Mouse (Mus musculus): ENCODE data around the gene Fut7. TPM values are rescaled to one million over a fixed set of nuclear protein-coding genes. Genes with fewer than 3 reads are reported as not detected.

Fut7 gene
- total RNA-seq, 2 experiments from 2014 or later, result 24.8 to 34.5 TPM

DNA sequence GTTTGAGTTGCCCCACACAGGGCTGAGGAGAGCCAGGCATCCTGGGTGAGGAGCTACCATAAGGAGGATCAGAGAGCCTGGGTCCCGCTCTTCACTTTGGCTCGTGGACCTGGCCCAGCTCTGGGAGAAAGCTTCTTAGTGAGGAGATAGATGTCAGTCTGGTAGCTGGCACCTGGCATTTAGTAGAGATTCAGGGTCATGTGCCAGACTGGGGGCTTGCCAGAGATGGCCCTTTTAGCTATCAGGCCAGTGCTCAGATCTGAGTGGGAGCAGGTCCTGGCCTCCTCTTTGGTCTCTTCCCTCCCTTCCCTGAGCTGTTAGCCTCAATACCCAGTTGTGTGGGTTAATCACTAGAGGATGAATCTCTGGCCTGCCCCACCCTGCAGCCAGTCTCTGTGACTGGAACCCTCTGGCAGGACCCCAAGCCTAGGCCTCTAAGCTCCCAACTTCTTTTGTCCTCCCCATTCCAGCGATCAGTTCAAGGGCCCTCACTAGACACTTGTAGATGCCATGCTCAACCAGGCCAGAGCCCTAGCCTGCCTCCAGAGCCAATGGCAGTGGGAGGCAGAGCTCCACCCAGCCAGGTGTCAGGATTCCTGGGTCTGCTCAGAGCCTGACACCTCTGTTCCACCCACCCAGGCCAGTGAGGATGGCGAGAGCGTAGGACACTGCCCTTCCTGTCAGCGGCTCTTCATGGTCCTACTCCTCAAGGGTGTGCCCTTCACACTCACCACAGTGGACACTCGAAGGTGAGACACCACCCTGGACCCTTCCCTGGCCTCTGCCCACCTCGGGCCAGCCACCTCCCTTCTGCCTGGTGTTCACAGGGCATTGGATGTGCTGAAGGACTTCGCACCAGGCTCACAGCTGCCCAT, 34.2 kb downstream of the Fut7 start:
- no peak for ATAC-seq (replicated peaks; ENCODE audit: poor library complexity, severe bottlenecking)

GRCm38 (mm10) chr2:25458911-25459310, 35.8 kb downstream of the Fut7 start:
- no peak for ATAC-seq (replicated peaks; ENCODE audit: poor library complexity, severe bottlenecking)

- no peak for ATAC-seq (replicated peaks; ENCODE audit: poor library complexity, severe bottlenecking)
Measured at GRCm38 (mm10) chr2:25460135-25460534, 37.1 kb downstream of the Fut7 start.

DNA sequence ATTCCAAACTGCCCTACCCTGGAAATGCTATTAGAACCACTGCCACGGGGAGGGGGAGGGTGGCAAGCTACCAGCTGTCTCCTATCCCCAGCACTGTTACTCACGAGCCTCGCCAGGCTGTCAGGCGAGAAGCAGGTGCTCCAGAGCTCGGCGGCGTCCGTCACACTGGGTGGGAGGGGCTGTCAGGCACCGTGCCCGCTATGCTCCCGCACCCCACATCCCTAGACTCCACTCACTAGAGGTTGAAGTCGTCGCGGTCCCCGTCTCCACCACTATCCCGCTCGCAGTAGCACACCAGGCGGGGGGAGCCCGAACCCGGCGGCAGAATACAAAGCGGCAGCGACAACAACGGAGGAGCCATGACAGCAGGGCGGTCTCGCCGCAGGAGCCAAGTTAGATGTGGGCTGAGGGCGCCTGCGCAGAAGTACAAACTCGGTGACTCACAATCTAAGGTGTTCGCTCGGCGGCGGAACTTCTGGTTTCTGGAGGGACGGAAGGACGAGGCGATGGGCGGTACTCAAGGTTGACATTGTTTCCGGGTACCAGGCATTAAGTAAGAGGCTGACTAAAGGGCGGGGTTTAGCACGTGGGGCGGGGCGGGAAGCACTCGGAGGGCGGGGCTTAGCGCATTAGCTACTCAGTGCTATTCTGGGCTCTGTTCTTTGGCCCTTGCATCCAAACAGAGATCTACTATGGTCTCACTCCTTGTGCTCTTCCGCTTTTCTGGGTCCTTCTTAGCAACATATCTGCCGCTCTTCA, 37.7 kb downstream of the Fut7 start, which contains the start of gene Paxx:
Gene Paxx, minus strand, starts transcription at position 544 of the 759 bp plus-strand sequence.
- ATAC-seq (replicated peaks; ENCODE audit: poor library complexity, severe bottlenecking), result peak; percentile 83

DNA sequence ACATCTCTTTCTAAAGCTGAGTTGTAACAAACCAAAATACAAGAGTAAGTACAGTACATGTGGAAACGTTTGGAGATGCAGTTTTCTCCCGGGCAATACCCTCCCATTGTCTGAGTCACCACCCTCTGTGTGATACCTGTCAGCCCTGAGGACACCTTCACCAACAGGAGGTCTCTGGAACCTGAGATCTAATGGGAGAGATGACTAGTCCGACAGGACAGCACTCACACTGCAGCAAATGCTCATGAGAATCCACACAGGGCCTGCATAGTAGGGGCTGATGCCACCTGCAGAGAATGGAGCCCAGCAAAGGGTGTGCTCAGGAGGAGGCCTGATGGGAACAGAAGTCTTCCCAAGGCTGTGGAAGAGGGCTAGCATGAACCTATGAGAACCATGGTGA, 38.3 kb downstream of the Fut7 start:
- ATAC-seq (replicated peaks; ENCODE audit: poor library complexity, severe bottlenecking), result no peak

DNA sequence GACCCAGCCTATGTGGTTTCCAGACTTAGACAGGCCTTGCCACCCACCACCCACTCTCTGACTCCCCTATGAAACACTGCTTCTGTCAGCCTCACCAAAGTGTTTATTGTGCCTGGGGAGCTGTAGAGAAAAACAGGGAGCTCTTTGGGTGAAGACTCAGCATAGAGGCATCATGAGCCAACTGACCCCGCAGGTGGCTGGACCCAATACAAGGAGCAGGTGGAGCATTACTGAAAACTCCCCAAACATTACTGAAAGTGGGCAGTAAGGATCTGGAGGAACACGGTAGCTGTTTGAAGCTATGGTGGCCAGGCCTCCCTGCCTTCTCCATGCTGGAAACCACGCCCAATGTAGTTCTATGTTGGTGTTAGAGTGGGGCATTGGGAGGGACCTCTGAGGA, 40.6 kb downstream of the Fut7 start:
- no peak for ATAC-seq (replicated peaks; ENCODE audit: poor library complexity, severe bottlenecking)

GRCm38 (mm10) chr2:25465256-25465655, 42.2 kb downstream of the Fut7 start:
- ATAC-seq (replicated peaks; ENCODE audit: poor library complexity, severe bottlenecking), result no peak

- ATAC-seq (replicated peaks; ENCODE audit: poor library complexity, severe bottlenecking), result peak; percentile 73
Measured at GRCm38 (mm10) chr2:25465816-25466635, 43.0 kb downstream of the Fut7 start.

DNA sequence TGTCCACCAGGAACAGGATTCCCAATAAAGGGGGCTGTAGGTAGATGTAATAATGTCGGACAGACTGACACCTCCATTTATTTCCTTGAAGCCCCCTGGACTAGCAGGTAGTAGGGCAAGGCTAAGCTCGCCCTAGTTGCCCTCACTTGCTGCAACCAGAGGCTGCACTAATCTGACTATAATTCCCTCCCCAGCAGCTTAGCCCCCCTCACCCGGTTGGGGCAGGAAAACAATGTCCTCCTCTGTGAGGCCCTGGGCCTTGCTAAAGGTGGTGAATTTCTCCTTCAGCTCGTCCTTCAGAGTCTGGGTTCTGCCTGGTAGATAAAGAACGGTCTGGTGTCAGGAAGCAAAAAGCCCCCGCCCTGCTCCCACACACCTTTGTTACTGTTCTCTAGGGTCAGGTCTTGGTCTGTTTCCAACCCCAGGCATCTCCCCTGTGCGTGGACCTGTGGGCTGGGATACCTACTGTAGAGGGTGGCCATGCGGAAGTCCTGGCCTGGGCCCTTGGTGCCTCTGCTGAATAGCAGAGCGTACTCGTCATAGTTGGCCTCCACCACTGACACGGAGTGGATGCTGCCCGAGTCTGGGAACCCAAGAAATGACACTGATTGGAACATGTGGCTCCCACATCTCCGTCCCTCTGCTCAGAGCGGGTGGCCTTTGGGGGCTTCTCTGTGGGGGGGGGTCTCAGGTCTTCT, 44.7 kb downstream of the Fut7 start:
- ATAC-seq (replicated peaks; ENCODE audit: poor library complexity, severe bottlenecking), result no peak

DNA sequence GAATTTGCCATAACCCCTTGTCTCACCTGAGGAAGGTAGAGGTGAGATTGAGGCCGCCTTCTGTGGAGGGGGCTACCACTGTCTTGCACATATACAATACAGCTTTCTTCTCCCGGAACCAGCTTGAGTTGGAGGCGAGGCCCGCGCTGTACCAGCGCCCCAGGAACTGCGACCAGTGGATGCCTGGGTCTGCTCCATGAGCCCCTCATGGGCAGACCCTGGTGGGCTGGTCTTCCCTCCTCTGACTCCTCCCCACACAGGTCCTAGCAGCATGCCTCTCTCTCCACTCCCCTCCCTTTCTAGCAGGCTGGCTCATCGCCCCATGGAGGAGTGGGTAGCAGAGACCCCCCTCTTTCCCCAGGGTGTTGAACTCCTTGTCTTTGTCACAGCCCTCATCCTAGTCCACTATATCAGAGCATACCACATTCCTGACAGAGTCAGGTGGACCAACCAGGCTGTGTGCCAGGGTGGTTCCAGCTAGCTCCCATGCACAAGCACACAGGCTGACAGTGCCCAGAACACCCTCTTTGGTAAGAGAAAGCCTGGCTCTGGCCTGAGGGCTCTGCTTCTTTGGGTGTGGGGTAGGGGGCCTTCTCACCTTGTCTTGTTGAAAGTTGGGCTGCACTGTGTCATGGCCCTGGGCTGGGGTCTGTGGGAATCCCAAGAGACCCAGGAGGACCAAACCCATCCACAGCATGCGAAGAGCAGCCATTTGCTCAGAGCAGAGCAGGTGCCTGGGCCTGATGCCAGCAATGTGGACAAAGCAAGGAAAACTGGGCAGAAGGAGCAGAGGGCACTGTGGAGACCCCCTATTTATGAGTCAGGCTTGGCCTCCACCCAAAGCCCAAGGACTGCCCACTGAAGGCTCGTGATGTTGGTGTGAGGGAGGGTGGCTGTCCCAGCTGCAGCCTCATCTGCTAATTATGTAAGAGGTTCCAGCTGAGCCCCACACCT, 46.2 kb downstream of the Fut7 start:
- no peak for ATAC-seq (replicated peaks; ENCODE audit: poor library complexity, severe bottlenecking)

GRCm38 (mm10) chr2:25469969-25470368, 46.9 kb downstream of the Fut7 start, which contains the start of gene Ptgds:
Ptgds (minus strand) TSS chr2:25470046.
- ATAC-seq (replicated peaks; ENCODE audit: poor library complexity, severe bottlenecking), result no peak

DNA sequence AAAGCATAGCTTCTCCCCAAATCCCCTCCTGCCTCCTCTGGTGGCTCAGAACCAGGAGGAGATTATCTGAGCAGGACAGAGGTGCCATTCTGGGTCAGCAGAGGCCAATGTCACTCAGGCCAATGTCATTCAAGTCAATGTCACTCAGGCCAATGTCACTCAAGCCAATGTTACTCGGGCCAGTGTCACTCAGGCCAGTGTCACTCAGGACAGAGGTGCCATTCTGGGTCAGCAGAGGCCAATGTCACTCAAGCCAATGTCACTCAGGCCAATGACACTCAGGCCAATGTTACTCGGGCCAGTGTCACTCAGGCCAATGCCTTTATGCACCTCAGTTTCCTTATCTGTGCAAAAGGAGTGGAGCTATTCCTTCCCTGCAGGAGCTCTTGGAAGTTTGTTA, 49.5 kb downstream of the Fut7 start:
- no peak for ATAC-seq (replicated peaks; ENCODE audit: poor library complexity, severe bottlenecking)

Other genes starting within 250 kb of the Fut7 start
Only the 30 nearest of the 42 such genes appear.
- gene Rnf224, start 186.5 kb upstream of the Fut7 start, total RNA-seq (2014; fragmentation: Nextera tagmentation), result not detected in 2 replicates
- not detected in 2 replicates for gene Rnf224, start 186.5 kb upstream of the Fut7 start, total RNA-seq (2017)
- 0.58 TPM in 1 of 2 replicates, not detected in the other for gene Rnf208, start 181.0 kb upstream of the Fut7 start, total RNA-seq (2014; fragmentation: Nextera tagmentation)
- not detected in 2 replicates for gene Rnf208, start 181.0 kb upstream of the Fut7 start, total RNA-seq (2017)
- not detected in 2 replicates for gene Cysrt1, start 180.8 kb upstream of the Fut7 start, total RNA-seq (2014; fragmentation: Nextera tagmentation)
- not detected in 2 replicates for gene Cysrt1, start 180.8 kb upstream of the Fut7 start, total RNA-seq (2017)
- 5.2 and 16.1 TPM in 2 replicates for gene AL732309.1, start 176.4 kb upstream of the Fut7 start, total RNA-seq (2014; fragmentation: Nextera tagmentation)
- gene AL732309.1, start 176.4 kb upstream of the Fut7 start, total RNA-seq (2017), result 5.6 and 7.4 TPM in 2 replicates
- 6.7 and 17.4 TPM in 2 replicates for gene Tmem203, start 167.8 kb upstream of the Fut7 start, total RNA-seq (2014; fragmentation: Nextera tagmentation)
- gene Tmem203, start 167.8 kb upstream of the Fut7 start, total RNA-seq (2017), result 6.1 and 11.2 TPM in 2 replicates
- 15.0 and 17.2 TPM in 2 replicates for gene Tprn, start 160.6 kb upstream of the Fut7 start, total RNA-seq (2014; fragmentation: Nextera tagmentation)
- gene Tprn, start 160.6 kb upstream of the Fut7 start, total RNA-seq (2017), result 7.1 and 8.7 TPM in 2 replicates
- gene Ssna1, start 150.8 kb upstream of the Fut7 start, total RNA-seq (2014; fragmentation: Nextera tagmentation), result 120 TPM in 2 replicates
- 52.7 and 84.1 TPM in 2 replicates for gene Ssna1, start 150.8 kb upstream of the Fut7 start, total RNA-seq (2017)
- 34.7 and 46.0 TPM in 2 replicates for gene Anapc2, start 150.8 kb upstream of the Fut7 start, total RNA-seq (2014; fragmentation: Nextera tagmentation)
- 17.8 and 35.7 TPM in 2 replicates for gene Anapc2, start 150.8 kb upstream of the Fut7 start, total RNA-seq (2017)
- gene Tmem210, start 135.1 kb upstream of the Fut7 start, total RNA-seq (2014; fragmentation: Nextera tagmentation), result not detected in 2 replicates
- not detected in 2 replicates for gene Tmem210, start 135.1 kb upstream of the Fut7 start, total RNA-seq (2017)
- not detected in 2 replicates for gene Lrrc26, start 133.4 kb upstream of the Fut7 start, total RNA-seq (2014; fragmentation: Nextera tagmentation)
- gene Lrrc26, start 133.4 kb upstream of the Fut7 start, total RNA-seq (2017), result not detected in 2 replicates
- gene Grin1, start 104.1 kb upstream of the Fut7 start, total RNA-seq (2014; fragmentation: Nextera tagmentation), result not detected in 2 replicates
- gene Grin1, start 104.1 kb upstream of the Fut7 start, total RNA-seq (2017), result not detected in 2 replicates
- 36.5 and 37.2 TPM in 2 replicates for gene Man1b1, start 90.9 kb upstream of the Fut7 start, total RNA-seq (2014; fragmentation: Nextera tagmentation)
- 34.1 and 38.6 TPM in 2 replicates for gene Man1b1, start 90.9 kb upstream of the Fut7 start, total RNA-seq (2017)
- 15.2 and 34.8 TPM in 2 replicates for gene Dpp7, start 66.9 kb upstream of the Fut7 start, total RNA-seq (2014; fragmentation: Nextera tagmentation)
- gene Dpp7, start 66.9 kb upstream of the Fut7 start, total RNA-seq (2017), result 11.9 and 16.9 TPM in 2 replicates
- gene Uap1l1, start 57.6 kb upstream of the Fut7 start, total RNA-seq (2014; fragmentation: Nextera tagmentation), result 55.6 and 58.1 TPM in 2 replicates
- gene Uap1l1, start 57.6 kb upstream of the Fut7 start, total RNA-seq (2017), result 13.8 and 18.4 TPM in 2 replicates
- 4.5 and 17.1 TPM in 2 replicates for gene Sapcd2, start 50.9 kb upstream of the Fut7 start, total RNA-seq (2014; fragmentation: Nextera tagmentation)
- 7.8 and 17.3 TPM in 2 replicates for gene Sapcd2, start 50.9 kb upstream of the Fut7 start, total RNA-seq (2017)
- gene Entpd2, start 27.4 kb upstream of the Fut7 start, total RNA-seq (2014; fragmentation: Nextera tagmentation), result not detected in 2 replicates
- gene Entpd2, start 27.4 kb upstream of the Fut7 start, total RNA-seq (2017), result not detected in 2 replicates
- not detected in 2 replicates for gene Npdc1, start 23.9 kb upstream of the Fut7 start, total RNA-seq (2014; fragmentation: Nextera tagmentation)
- gene Npdc1, start 23.9 kb upstream of the Fut7 start, total RNA-seq (2017), result not detected in 2 replicates
- gene Abca2, start 5.4 kb downstream of the Fut7 start, total RNA-seq (2014; fragmentation: Nextera tagmentation), result 54.8 and 56.4 TPM in 2 replicates
- gene Abca2, start 5.4 kb downstream of the Fut7 start, total RNA-seq (2017), result 21.0 and 23.1 TPM in 2 replicates
- gene Clic3, start 33.6 kb downstream of the Fut7 start, total RNA-seq (2014; fragmentation: Nextera tagmentation), result not detected in 2 replicates
- 1.4 TPM in 1 of 2 replicates, not detected in the other for gene Clic3, start 33.6 kb downstream of the Fut7 start, total RNA-seq (2017)
- gene Paxx, start 37.8 kb downstream of the Fut7 start, total RNA-seq (2014; fragmentation: Nextera tagmentation), result 29.1 and 39.4 TPM in 2 replicates
- gene Paxx, start 37.8 kb downstream of the Fut7 start, total RNA-seq (2017), result 20.2 and 32.5 TPM in 2 replicates
- 3.5 and 4.2 TPM in 2 replicates for gene Ptgds, start 46.8 kb downstream of the Fut7 start, total RNA-seq (2014; fragmentation: Nextera tagmentation)
- 0.93 TPM in 1 of 2 replicates, not detected in the other for gene Ptgds, start 46.8 kb downstream of the Fut7 start, total RNA-seq (2017)
- not detected in 2 replicates for gene Lcn12, start 70.6 kb downstream of the Fut7 start, total RNA-seq (2014; fragmentation: Nextera tagmentation)
- gene Lcn12, start 70.6 kb downstream of the Fut7 start, total RNA-seq (2017), result not detected in 2 replicates
- 30.4 and 55.0 TPM in 2 replicates for gene Fbxw5, start 77.5 kb downstream of the Fut7 start, total RNA-seq (2014; fragmentation: Nextera tagmentation)
- gene Fbxw5, start 77.5 kb downstream of the Fut7 start, total RNA-seq (2017), result 23.9 and 31.4 TPM in 2 replicates
- gene C8g, start 78.5 kb downstream of the Fut7 start, total RNA-seq (2014; fragmentation: Nextera tagmentation), result 6.0 TPM in 1 of 2 replicates, not detected in the other
- 1.5 and 1.6 TPM in 2 replicates for gene C8g, start 78.5 kb downstream of the Fut7 start, total RNA-seq (2017)
- 17.3 and 18.2 TPM in 2 replicates for gene Traf2, start 123.7 kb downstream of the Fut7 start, total RNA-seq (2014; fragmentation: Nextera tagmentation)
- gene Traf2, start 123.7 kb downstream of the Fut7 start, total RNA-seq (2017), result 13.9 and 15.9 TPM in 2 replicates
- 134 and 171 TPM in 2 replicates for gene Edf1, start 134.6 kb downstream of the Fut7 start, total RNA-seq (2014; fragmentation: Nextera tagmentation)
- gene Edf1, start 134.6 kb downstream of the Fut7 start, total RNA-seq (2017), result 96.1 and 107 TPM in 2 replicates
- 1.5 and 3.4 TPM in 2 replicates for gene Mamdc4, start 151.6 kb downstream of the Fut7 start, total RNA-seq (2014; fragmentation: Nextera tagmentation)
- 1.2 and 66.7 TPM in 2 replicates for gene Mamdc4, start 151.6 kb downstream of the Fut7 start, total RNA-seq (2017)
- 62.5 and 89.4 TPM in 2 replicates for gene Phpt1, start 152.0 kb downstream of the Fut7 start, total RNA-seq (2014; fragmentation: Nextera tagmentation)
- 5.9 and 46.2 TPM in 2 replicates for gene Phpt1, start 152.0 kb downstream of the Fut7 start, total RNA-seq (2017)
- not detected in 2 replicates for gene Ajm1, start 158.5 kb downstream of the Fut7 start, total RNA-seq (2014; fragmentation: Nextera tagmentation)
- 0.39 TPM in 1 of 2 replicates, not detected in the other for gene Ajm1, start 158.5 kb downstream of the Fut7 start, total RNA-seq (2017)
- 63.1 and 75.4 TPM in 2 replicates for gene Rabl6, start 185.3 kb downstream of the Fut7 start, total RNA-seq (2014; fragmentation: Nextera tagmentation)
- 61.3 and 71.0 TPM in 2 replicates for gene Rabl6, start 185.3 kb downstream of the Fut7 start, total RNA-seq (2017)

Measured in granulocyte monocyte progenitor cell, adult 5-6 weeks (primary cell).